Mouse (Mus musculus) liver, embryonic 14.5 days (tissue): Measurements from ENCODE around the gene Usp12.

Experiments
- CTCF ChIP-seq: IDR thresholded peaks from 2 replicates; pipeline ENCODE4 v1.5.1; 2016; ENCODE audit warnings: antibody characterized with exemption, low read depth, control low read depth
- EP300 ChIP-seq: IDR thresholded peaks from 2 replicates; pipeline ENCODE4 v1.6.1; 2016; ENCODE audit warnings: antibody characterized with exemption, low read depth

- TF ChIP-seq CTCF, result no peak
- TF ChIP-seq EP300, result no peak
These were observed 41.6 kb downstream of the Usp12 start for GRCm38 (mm10) chr5:146753181-146753580.
